Mouse (Mus musculus): ENCODE data around the gene Fam120a. TPM values are rescaled to one million over a fixed set of nuclear protein-coding genes. Genes with fewer than 3 reads are reported as not detected.

The Fam120a gene
- total and polyA plus RNA-seq, 3 experiments = 66.2 to 119 (median 82.7) TPM

DNA sequence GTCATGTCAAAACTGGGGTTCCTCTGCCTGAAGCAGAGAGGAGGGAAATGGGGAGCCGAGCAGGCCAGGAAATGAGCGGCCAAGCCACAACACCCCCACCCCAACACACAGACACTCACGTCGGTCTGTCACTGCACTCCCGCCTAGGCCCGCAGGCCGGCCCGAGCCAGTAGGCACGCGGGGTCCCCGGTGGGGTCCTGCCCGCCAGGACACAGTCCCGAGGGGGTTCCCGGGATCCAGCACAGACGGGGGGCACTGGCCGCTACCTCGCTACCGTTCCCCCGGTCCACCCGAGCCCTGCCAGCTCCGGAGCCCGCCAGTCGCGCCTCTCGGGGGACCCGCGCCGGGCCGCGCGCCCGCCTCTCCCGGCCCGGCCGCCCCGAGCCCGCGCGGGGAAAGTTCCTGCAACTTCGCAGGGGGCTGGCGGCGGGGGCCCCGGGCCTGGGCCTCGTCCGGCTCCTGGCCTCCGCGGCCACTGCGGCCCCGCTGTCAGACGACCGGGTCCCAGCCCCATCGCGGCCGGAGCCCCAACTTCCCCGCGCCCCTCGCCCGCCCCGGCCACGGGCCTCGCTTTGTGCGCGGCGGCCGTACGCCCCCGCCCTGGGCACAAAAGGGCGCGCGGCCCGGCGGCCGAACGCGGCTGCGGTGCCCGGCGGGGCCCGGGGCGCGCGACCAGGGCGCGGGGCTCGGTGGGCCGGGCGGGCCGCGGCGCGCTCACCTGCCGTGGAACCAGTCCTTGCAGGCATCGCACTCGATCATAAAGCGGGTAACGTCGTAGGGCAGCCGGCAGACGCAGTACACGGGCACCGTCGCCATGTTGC, 97.7 kb downstream of the Fam120a start:
- H3K36me3 ChIP-seq (ENCODE audit: control insufficient read depth in 1 of 2, insufficient read depth in 2 of 2, low read length in 2 of 2) = peaks cover 0 to 12% of the 10 kb centered on the region in 2 experiments; a peak in 2 of 4 replicates
- peaks cover 51% of the 10 kb centered on the region for H3K79me2 ChIP-seq (ENCODE audit: control insufficient read depth, insufficient read depth, low read length, poor library complexity)
- peak overlapping the region; percentile 91 for H3K9ac ChIP-seq (ENCODE audit: control insufficient read depth, low read depth, low read length, poor library complexity, severe bottlenecking)
- peak; percentile 67 for DNase-seq (ENCODE audit: low read depth, low spot score)
- no peaks in the 10 kb centered on the region for H3K27me3 ChIP-seq (ENCODE audit: control insufficient read depth in 1 of 2, insufficient read depth in 2 of 2, low read length in 2 of 2)
- H3K4me1 ChIP-seq (ENCODE audit: control insufficient read depth in 1 of 2, insufficient read depth in 2 of 2, low read length in 2 of 2) = peaks cover 16 to 29% of the 10 kb centered on the region in 2 experiments
- peak overlapping the region; percentile 81 to 96 for H3K4me3 ChIP-seq (ENCODE audit: control insufficient read depth in 1 of 2, insufficient read depth in 1 of 2, low read depth in 2 of 2, low read length in 2 of 2)
- H3K27ac ChIP-seq (ENCODE audit: control insufficient read depth, low read depth, low read length) = peak overlapping the region; percentile 53
- H3K9me3 ChIP-seq (replicated peaks; ENCODE audit: insufficient read depth, low read length) = no peaks in the 10 kb centered on the region
- TF ChIP-seq POLR2AphosphoS5 (IDR thresholded peaks at IDR 0.05; ENCODE audit: borderline replicate concordance, low read depth, low read length) = no peak
- TF ChIP-seq TBP (IDR thresholded peaks at IDR 0.05; ENCODE audit: low read depth, low read length) = no peak
- no peak for TF ChIP-seq ZMIZ1 (IDR thresholded peaks at IDR 0.05; ENCODE audit: low read depth, low read length)
- TF ChIP-seq RCOR1 (IDR thresholded peaks at IDR 0.05; ENCODE audit: low read depth, low read length) = no peak
- no peak for TF ChIP-seq MAFK (IDR thresholded peaks at IDR 0.05; ENCODE audit: borderline replicate concordance, low read depth, low read length)
- TF ChIP-seq ZKSCAN1 (IDR thresholded peaks at IDR 0.05; ENCODE audit: low read depth, low read length) = no peak
- peak; percentile 46; the same call in 1 of the 2 replicates for TF ChIP-seq SIN3A (IDR thresholded peaks at IDR 0.05; ENCODE audit: low read length)
- no peak for TF ChIP-seq NRF1 (IDR thresholded peaks at IDR 0.05; ENCODE audit: insufficient read depth, low read depth, low read length, poor library complexity, severe bottlenecking)
- 0 out of 2 replicates have a peak, but pooled peaks have one; percentile 13 for TF ChIP-seq TCF12 (IDR thresholded peaks at IDR 0.05; ENCODE audit: low read depth, low read length)
- TF ChIP-seq MAX (IDR thresholded peaks at IDR 0.05; ENCODE audit: low read length) = peak; percentile 23; the same call in 1 of the 2 replicates
- 0 out of 2 replicates have a peak, but pooled peaks have one; percentile 76 for TF ChIP-seq UBTF (IDR thresholded peaks at IDR 0.05; ENCODE audit: borderline replicate concordance, insufficient read depth, low read depth, low read length)
- peak; percentile 46; the same call in 1 of the 2 replicates for TF ChIP-seq MAZ (IDR thresholded peaks at IDR 0.05; ENCODE audit: low read depth, low read length)
- peak; percentile 55 for TF ChIP-seq NELFE (IDR thresholded peaks at IDR 0.05; ENCODE audit: low read depth, low read length)
- TF ChIP-seq POLR2A (IDR thresholded peaks at IDR 0.05; ENCODE audit: control insufficient read depth in 1 of 2, insufficient read depth in 1 of 2, low read depth in 1 of 2, low read length in 2 of 2, poor library complexity in 1 of 2) = peak; percentile 18 to 46; a peak in 1 of 4 replicates

DNA sequence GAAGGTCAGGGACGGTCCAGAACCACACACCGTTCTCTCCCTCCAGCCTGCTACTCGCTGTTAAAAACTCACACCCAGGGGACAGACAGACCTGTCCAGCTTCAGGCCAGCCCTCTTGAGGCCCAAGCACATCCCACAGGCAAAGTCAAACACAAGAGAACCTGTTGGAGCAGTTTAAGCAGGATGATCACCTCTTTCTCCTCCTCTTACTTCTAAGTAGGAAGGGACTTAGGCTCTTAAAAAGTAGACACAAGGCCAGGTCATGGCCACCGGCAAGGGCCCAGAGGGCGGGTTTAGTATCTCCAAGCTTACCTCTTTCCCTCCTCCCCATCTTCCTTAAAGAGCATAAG, 98.2 kb downstream of the Fam120a start:
- Histone ChIP-seq H3K9me3 (replicated peaks; ENCODE audit: insufficient read depth, low read length) (no peaks in the 10 kb centered on the region), H3K4me1 (ENCODE audit: control insufficient read depth in 1 of 2, insufficient read depth in 2 of 2, low read length in 2 of 2) (peaks cover 15 to 23% of the 10 kb centered on the region in 2 experiments), H3K27ac (ENCODE audit: control insufficient read depth, low read depth, low read length) (peak overlapping the region; percentile 53; the same call in 1 of the 2 replicates), H3K4me3 (ENCODE audit: control insufficient read depth in 1 of 2, insufficient read depth in 1 of 2, low read depth in 2 of 2, low read length in 2 of 2) (peak overlapping the region; percentile 81 to 96), H3K27me3 (ENCODE audit: control insufficient read depth in 1 of 2, insufficient read depth in 2 of 2, low read length in 2 of 2) (no peaks in the 10 kb centered on the region), H3K9ac (ENCODE audit: control insufficient read depth, low read depth, low read length, poor library complexity, severe bottlenecking) (peak overlapping the region; percentile 91), H3K36me3 (ENCODE audit: control insufficient read depth in 1 of 2, insufficient read depth in 2 of 2, low read length in 2 of 2) (peaks cover 0 to 7% of the 10 kb centered on the region in 2 experiments; a peak in 2 of 4 replicates), H3K79me2 (ENCODE audit: control insufficient read depth, insufficient read depth, low read length, poor library complexity) (peaks cover 56% of the 10 kb centered on the region)
- DNase-seq (ENCODE audit: low read depth, low spot score) = no peak
- TF ChIP-seq TBP (IDR thresholded peaks at IDR 0.05; ENCODE audit: low read depth, low read length) (peak; percentile 60; the same call in 1 of the 2 replicates), RAD21 (IDR thresholded peaks at IDR 0.05; ENCODE audit: low read depth, low read length) (no peak)

Measured in MEL (cell line).